Mouse (Mus musculus): ENCODE data around the gene Cpt1c. TPM values are rescaled to one million over a fixed set of nuclear protein-coding genes. Genes with fewer than 3 reads are reported as not detected.
"Not testable (repeated sequence)": the region's sequence is repeated elsewhere in the genome, so short reads cannot be mapped to it uniquely, and the experiment has no call there.

Gene Cpt1c
- total RNA-seq (2015; ENCODE audit: low replicate concordance): 1.1 TPM in 1 of 2 replicates, not detected in the other
- total RNA-seq (2017; ENCODE audit: low replicate concordance): 1.7 TPM in 1 of 2 replicates, not detected in the other

DNA sequence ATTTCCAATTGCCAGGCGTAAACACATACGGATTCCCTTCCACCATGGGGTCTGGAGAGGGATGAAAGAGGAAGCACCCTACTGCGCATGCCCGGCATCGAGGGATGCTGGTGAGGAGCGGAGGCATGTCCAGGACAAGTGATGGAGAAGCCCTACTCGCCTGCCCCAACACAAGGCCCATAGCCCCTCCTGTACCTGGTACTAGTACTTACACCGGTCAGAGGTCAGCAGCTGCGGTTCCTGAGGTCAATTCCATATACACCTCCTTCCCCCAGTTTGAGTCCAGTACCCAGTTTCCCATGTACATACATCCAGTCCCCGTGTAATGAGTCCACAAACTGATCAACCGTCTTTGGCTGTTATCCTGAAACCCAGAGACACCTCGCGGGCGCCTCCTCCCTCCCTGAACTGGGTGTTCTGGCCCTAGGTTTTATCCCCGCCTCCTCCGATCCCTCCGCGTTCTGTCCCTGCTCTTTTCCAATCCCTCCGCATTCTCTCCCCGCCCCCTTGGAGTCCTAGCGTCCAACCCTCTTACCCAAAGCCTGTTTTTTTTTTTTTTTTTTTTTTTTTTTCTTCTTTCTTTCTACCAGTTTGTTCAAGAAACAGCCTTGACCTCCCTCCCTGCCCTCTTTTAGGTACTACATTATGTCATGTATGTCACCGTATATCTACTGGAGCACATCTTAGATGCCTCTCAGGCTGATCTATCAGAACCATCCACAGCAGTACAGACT, at the start of gene Cpt1c:
TSS of gene Cpt1c (minus strand) at position 469 of the 734 bp plus-strand sequence.
- peak; percentile 87 for ATAC-seq (replicated peaks; ENCODE audit: low FRiP score, poor library complexity, severe bottlenecking)

DNA sequence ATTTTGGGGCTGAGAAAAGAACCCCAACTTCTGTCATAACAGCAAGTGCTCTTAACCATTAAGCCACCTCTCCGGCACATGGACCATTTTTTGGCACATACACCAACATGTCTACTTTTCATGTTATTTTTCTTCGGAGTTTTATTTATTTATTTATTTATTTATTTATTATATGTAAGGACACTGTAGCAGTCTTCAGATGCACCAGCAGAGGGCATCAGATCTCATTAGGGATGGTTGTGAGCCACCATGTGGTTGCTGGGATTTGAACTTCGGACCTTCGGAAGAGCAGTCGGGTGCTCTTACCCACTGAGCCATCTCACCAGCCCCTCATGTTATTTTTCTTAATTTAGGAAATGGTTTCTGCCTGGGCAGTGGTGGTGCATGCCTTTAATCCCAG, 49.1 kb upstream of the Cpt1c start:
- ATAC-seq (replicated peaks; ENCODE audit: low FRiP score, poor library complexity, severe bottlenecking): not testable (repeated sequence)

DNA sequence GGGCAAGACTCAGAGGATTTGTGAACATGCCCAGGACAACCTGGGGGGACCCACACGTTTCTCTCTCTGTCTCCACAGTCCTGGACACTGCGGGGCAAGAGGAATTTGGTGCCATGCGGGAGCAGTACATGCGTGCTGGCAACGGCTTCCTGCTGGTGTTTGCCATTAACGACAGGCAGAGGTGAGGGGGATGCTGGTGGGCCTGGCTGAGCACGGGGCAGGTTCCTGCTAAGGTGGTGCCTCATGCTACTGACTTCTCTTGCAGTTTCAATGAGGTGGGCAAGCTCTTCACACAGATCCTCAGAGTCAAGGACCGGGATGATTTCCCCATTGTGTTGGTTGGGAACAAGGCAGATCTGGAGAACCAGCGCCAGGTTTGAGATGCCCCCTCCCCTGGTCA, 45.6 kb upstream of the Cpt1c start:
- ATAC-seq (replicated peaks; ENCODE audit: low FRiP score, poor library complexity, severe bottlenecking): no peak

DNA sequence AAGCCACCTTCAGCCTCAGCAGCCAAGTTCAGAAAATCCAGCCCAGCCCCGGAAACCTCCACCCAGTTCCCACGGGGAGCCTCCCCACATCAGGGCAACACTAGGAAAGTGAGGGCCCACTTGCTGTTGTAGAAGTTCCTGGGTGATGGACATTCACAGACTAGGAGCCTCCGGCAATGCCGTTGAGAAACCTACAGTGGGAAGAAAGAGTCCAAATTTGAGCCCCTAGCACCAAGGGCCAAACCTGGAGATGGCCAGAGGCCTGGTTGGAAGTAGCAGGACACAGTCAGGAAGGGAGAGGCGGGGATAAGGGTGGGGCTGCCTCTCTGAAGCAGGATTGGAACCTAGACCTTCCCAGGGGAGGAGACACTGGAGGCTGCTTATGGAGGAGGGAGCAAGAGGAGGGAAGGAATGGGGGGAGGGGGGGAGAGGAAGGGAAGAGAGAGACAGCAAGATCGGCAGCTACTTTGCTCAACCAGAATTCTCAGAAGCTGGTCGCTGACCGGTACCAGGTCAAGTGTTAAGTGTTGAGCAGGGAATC, 44.5 kb upstream of the Cpt1c start:
- ATAC-seq (replicated peaks; ENCODE audit: low FRiP score, poor library complexity, severe bottlenecking): no peak

DNA sequence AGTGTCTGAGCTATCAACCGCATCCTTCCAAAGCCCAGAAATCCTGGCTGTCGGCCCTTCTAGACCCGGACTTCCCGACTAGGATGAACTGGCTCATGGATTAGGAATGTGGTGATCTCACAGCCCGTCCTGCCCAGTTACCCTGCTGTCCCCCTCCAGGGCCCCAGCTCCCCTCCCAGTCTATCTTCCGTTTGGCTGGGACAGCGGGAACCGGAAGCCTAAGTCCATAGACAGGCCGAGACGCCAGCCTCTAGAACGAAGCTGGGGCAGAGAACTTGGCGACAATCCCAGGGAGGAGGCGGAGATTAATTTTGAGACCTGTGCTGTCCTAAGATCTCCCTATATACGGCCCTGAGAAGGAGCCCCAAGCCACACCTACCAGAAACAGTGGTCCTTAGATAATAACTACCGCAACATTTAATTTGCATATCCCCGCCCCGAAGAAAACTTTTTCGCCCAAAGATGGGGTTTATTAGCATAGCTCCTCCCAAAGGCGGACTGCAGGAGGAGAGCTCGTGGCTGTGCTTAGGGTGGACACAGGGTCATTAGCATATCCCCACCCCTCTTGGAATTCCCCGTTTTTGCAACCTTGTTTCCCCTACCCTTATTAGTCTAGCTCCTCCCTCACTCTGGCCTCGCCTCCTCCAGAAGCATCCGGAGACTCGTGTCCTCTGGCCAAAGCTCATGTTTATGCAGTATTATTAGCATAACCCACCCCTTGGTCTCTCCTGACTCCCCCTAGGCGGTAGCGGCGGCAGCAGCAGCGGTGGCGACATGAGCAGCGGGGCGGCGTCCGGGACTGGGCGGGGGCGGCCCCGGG, 42.8 kb upstream of the Cpt1c start, which contains the start of gene Rras:
TSS of gene Rras (plus strand) at position 720 of the 820 bp plus-strand sequence.
- peak; percentile 75 for ATAC-seq (replicated peaks; ENCODE audit: low FRiP score, poor library complexity, severe bottlenecking)

DNA sequence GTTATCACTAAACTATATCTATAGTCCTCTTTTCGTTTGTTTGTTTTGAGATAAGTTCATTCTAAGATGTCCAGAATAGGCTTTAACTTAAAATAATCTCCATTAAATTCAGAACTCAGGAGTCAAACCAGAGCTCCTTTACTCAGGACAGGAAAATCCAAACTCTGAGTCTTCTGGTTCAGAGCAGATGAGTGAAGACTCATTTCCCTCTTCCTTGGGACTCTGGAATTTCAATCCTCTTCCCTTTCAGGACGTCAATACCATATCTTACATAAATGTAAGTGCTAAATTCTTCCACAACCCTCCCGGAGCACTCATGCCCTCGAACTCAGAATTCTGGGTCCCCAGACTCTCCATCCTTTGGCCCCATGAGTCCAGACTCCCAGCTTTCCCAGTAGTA, 42.1 kb upstream of the Cpt1c start:
- ATAC-seq (replicated peaks; ENCODE audit: low FRiP score, poor library complexity, severe bottlenecking): no peak

DNA sequence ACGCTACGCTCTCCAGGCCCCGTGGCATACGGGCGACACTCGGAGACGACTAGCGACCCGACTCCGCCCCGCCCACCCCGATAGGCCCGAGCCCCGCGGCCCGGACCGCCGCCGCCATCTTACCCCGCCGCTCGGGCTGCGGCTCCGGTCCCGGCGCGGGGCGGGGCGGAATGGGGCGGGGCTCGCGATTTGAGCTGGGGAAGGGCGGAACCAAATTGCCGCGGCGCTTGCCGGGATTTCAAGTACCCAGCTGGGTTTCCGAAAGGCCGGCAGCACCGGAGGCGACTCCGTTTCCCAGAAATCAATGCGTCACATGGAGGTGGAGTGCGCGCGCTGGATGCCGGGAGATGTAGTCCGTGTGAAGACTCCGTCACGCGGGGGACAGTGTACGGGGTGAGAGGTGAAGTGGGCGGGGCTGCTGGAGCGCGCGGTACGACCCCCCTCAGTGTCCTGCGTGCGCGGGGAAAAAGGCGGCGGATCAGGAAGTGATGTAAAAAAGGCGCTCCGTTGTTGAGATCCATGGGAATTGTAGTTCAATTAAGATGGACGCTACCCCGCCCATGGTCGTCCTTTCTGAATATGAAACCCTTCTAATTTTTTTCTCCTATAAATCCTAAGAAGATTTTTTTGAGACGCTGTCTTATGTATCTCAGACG, 41.4 kb upstream of the Cpt1c start, which contains the start of gene Scaf1:
TSS of gene Scaf1 (minus strand) at position 407 of the 656 bp plus-strand sequence.
- peak; percentile 75 for ATAC-seq (replicated peaks; ENCODE audit: low FRiP score, poor library complexity, severe bottlenecking)

DNA sequence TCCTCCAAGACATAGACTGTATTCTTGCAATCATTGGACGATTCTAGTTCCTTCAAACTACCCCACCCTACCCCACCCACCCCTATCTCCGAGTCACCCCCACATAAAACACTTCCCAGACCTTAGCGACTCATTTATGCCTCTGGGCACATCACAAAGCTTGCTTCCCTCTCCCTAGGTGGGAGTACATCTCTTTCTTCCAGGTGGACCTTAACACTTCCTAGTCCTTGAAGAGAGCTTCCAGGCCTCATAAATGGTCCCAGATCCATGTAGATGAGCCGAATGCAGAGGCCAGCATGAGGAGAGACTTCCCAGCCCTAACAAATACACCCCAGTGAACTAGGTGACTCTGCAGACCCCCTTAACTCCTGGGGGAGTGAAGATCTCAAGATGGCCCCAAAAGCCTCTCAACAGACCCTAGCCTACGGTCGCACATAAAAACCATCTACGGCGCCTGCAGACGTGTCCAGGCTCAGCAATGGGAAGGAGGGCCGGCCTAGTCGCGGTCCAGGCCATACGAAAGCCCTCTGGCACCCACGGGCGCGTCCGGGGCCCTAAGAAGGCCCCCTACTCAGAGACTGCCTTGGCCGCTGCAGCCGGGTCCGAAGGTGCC, 40.8 kb upstream of the Cpt1c start:
- no peak for ATAC-seq (replicated peaks; ENCODE audit: low FRiP score, poor library complexity, severe bottlenecking)

DNA sequence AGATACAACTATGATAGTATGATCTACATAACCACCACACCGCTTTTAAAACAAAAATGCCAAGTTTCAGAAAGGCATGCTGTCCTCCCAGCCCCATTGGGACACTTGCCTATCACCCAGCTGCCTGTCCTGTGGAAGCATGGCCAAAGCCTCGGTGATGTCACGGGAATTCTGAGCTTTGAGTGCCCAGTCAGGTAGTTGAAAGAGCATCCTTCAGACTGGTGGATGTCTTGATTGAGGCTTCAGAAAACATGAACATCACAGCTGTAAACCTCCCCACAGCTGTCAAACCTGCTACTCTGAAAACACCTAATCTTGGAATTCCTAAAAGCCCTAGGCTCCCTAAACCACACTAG, 39.4 kb upstream of the Cpt1c start:
- no peak for ATAC-seq (replicated peaks; ENCODE audit: low FRiP score, poor library complexity, severe bottlenecking)

DNA sequence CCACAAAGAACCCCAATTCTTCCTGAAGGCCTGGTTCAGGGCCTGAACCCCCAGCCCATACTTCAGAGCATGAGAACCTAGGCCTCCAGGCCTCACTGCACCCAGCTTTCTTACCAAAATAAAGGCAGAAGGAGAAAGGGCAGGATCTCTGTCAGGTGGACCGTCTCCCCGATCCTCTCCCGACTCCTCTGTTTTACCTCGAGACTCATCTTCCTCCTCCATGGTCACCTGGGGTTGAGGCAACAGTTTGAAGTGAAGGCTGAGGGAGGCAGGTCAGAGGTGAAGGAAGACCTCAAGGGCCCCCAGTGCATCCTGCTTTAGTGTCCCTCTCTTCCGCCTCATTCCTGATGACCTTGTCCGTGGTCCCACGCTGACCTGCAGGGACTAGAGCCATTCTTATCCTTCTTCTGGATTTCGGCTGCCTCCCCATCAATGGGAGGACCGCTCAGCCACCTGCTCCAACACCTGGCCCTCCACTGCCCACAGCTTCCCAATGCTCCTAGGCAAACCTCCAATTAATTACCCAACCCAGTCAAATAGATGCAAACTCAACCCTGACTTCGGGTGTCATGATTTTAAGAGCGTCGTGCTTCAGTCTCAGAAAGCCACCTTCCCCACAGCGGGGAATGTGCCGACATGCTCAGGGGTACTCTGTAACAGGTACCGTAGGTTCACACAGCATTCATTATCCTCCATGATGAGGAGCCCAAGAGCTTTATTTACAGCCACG, 38.9 kb upstream of the Cpt1c start:
- no peak for ATAC-seq (replicated peaks; ENCODE audit: low FRiP score, poor library complexity, severe bottlenecking)

DNA sequence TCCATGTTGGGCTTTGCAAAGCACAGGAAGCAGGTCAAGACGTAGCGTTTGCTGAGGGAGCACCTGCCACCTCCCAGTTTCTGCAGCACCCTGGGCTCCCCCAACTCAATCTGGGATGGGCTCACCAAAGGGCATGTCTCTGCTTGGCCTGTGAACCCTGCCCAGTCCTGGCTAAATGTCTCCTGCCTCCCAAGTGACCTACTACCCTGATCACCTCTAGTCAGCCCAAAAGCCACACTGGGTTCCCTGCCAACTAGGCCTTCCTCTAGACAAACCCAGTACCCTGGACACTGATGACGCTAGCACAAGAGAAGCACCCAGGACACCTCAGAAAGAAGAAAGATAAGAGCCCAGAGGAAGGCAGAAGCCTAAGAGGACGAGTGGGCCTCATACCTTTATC, 38.2 kb upstream of the Cpt1c start:
- no peak for ATAC-seq (replicated peaks; ENCODE audit: low FRiP score, poor library complexity, severe bottlenecking)

DNA sequence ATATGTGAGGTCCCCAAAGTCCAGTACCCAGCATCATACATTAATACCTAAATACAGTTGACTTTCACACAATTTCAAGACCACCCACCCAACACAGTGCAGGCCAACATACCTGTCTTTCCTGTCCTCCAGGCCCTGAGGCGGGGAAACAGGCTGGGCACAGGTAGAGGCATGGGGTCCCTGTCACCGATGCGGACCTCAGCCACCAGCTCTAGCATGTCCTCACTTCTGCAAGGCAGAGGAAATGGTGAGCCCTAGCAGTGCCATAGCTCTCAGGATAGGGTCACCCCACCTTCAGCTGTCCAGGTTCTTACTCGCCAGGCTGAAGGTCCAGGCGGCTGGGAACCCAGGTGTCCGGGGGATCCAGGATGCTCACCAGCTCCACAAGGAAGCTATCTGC, 37.4 kb upstream of the Cpt1c start:
- ATAC-seq (replicated peaks; ENCODE audit: low FRiP score, poor library complexity, severe bottlenecking): no peak

DNA sequence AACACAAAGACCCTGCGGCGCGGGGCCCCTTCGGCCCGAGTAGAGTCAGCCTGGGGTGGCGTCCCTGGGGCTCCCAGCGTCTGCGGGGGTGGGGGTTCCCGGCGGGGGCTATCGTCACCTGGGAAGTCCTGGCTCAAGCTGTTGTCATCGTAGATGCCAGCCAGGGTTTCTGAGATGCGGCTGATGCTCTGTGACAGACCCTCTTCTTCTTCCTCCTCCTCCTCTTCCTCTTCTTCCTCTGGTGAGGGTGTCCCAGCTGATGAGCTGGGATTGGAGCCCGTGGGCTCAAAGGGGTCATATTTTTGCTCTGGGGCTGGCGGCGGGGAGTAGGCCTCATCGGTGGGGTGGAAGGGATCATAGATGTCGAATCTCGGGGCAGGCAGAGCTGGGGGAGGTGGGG, 33.8 kb upstream of the Cpt1c start:
- ATAC-seq (replicated peaks; ENCODE audit: low FRiP score, poor library complexity, severe bottlenecking): no peak

DNA sequence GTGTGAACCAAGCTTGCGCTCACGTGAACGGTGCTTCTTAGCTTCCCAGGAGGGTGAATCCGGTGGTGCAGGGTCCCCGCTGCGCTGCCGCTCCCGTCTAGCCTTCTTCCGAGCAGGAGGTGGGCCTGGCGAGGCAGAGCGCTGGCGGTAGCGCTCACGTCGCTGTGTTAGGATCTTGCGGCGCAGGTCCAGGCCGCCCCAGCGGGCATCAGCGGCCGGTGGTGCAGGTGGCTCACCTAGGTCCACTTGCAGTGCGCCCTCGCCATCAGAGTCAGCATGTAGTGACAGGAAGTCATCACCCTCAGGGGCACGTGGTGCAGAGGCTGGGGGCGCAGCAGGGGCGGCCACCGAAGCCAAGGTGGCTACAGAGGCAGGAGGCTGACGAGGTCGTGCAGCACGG, 33.2 kb upstream of the Cpt1c start:
- no peak for ATAC-seq (replicated peaks; ENCODE audit: low FRiP score, poor library complexity, severe bottlenecking)

DNA sequence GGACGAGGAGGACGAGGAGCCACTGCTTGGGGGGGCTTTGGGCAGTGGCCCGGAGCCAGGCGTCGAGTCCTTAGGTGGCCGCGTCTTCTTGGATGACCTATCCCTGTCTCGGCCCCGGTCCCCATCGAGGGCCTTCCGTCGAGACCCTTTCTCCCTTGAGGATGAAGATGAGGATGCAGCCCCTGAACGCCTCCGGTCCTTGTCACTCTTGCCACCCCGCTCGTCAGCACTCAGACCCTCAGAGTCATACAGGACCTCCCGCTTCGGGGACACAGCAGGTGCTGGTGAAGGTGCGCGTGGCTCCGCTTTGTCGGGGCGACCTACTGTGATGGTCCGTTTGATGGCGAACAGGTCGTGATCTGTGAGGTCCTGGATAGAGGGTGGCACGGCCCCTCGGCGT, 32.5 kb upstream of the Cpt1c start:
- ATAC-seq (replicated peaks; ENCODE audit: low FRiP score, poor library complexity, severe bottlenecking): no peak

DNA sequence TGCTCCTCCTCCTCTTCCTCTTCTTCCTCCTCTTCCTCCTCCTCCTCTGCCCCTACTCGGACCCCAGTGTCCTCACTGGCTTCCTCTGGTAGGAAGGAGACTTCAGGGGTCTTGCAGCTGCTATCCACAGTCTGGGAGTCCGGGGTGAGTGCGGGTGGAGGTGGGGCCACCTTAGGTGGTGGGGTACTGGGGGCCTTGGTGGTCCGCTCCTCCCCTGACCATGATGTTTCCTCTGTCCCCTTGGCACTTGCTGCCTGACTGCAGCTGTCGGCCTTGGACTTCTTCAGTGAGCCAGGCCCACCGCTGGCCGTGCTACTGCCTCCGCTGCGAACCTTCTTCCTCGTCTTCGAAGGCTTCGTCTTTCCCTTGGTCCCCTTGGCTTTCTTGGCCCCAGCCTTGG, 31.9 kb upstream of the Cpt1c start:
- ATAC-seq (replicated peaks; ENCODE audit: low FRiP score, poor library complexity, severe bottlenecking): no peak

DNA sequence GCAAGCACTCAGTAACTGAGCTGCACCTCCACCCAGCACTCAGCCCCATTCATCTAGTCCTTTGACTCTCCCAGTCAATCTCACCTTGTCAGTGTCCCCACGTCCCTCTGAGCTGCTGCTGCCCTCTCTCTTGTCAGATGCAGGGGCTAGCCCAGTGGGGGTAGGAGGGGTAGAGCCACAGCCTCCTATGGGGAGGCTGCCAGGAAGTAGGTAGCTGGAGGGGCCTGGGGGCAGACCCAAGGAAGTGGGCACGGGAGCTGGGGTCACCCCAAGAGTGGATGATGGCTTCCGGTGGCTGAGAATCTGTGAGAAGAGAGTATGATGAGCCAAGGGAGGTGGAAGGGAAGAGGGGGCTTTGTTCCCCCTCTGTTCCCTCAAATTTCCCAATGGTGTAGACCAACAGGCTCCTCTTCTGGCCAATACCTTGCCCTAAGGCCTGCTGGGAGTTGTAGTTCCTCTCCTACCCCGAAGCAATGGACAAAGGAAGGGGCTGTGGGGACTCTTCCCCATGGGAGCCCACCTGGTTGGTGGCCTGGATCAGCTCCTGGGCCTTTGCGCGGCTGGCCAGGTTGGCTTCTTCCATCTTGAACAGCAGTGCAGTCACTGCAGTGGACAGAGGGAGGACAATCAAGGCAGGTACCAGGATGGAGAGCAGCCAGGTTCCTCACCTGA, 30.8 kb upstream of the Cpt1c start:
- ATAC-seq (replicated peaks; ENCODE audit: low FRiP score, poor library complexity, severe bottlenecking): no peak

DNA sequence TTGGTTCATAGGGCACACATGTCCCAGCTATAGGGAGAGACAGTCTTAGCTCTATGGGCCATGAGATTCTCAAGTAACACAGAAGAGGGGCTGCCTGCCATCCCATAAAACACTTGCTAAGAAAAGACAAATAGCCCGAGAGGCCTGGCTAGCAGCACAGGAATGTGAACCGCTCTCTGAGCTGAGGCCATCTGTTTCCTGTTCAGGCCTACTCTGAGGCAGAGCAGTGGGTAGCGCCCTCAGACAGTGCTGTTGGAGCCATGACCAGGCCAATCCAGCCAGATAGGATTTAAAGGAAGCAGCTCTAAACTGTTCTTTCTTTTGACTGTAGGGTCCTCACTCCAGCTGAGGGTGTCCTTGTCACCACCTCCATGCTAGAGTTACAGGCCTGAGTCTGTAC, 29.9 kb upstream of the Cpt1c start:
- no peak for ATAC-seq (replicated peaks; ENCODE audit: low FRiP score, poor library complexity, severe bottlenecking)

DNA sequence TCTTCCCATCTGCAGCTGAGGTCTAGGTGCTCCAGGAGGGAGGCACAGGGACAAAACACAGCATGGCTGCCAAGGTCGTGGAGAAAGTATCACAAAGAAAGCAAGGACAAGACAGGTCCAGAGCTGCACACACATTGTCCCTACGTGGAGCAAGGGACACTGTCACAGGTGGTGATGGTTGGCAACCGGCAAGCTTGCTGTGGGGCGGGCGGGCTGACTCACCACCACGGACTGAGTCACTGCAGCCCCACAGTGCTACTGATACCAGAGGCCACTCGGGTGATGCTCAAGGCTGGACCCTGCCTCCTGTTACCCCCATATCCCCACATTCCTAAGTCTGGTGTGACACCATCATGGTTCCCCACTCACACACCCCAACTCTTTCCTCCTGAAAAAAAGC, 27.8 kb upstream of the Cpt1c start:
- no peak for ATAC-seq (replicated peaks; ENCODE audit: low FRiP score, poor library complexity, severe bottlenecking)
